Mouse (Mus musculus) MEL (cell line): Measurements from ENCODE around the gene Gm34653. TPM values are rescaled to one million over a fixed set of nuclear protein-coding genes. Genes with fewer than 3 reads are reported as not detected.

Source experiments
- DNase-seq: peaks from one replicate; pipeline ENCODE4 v3.0.0; 2011; ENCODE audit warnings: low read depth, low spot score
- H3K27ac ChIP-seq: 2 replicates; pipeline ENCODE4 v1.5.1; 2012; ENCODE audit warnings: low read depth, mild to moderate bottlenecking, control low read depth, low read length, moderate library complexity; ENCODE audit not compliant: control insufficient read depth
- H3K27me3 ChIP-seq, 2 experiments: fragments of 150-350 bp in 1 of 2; sonication (generic) in 1 of 2; 2 replicates each; pipeline ENCODE4 v1.6.1; 2012; ENCODE audit warnings: low read length in 2 of 2, mild to moderate bottlenecking in 2 of 2, improper control_type of control experiment in 1 of 2, moderate library complexity in 1 of 2; ENCODE audit not compliant: insufficient read depth in 2 of 2, control insufficient read depth in 1 of 2
- H3K36me3 ChIP-seq, 2 experiments: 2 replicates each; pipeline ENCODE4 v1.6.1; 2012 to 2014; ENCODE audit warnings: low read length in 2 of 2, improper control_type of control experiment in 1 of 2, inconsistent platforms in 1 of 2, mild to moderate bottlenecking in 1 of 2; ENCODE audit not compliant: insufficient read depth in 2 of 2, control insufficient read depth in 1 of 2
- H3K4me1 ChIP-seq, 2 experiments: fragments of 150-350 bp in 1 of 2; sonication (generic) in 1 of 2; 2 replicates each; pipeline ENCODE4 v1.6.1; 2012; ENCODE audit warnings: low read length in 2 of 2, improper control_type of control experiment in 1 of 2, mild to moderate bottlenecking in 1 of 2; ENCODE audit not compliant: insufficient read depth in 2 of 2, control insufficient read depth in 1 of 2
- H3K4me3 ChIP-seq, 2 experiments: fragments of 150-350 bp in 1 of 2; sonication (generic) in 1 of 2; 2 replicates each; pipeline ENCODE4 v1.5.1; 2012; ENCODE audit warnings: low read depth in 2 of 2, low read length in 2 of 2, mild to moderate bottlenecking in 2 of 2, moderate library complexity in 2 of 2, control low read depth in 1 of 2, improper control_type of control experiment in 1 of 2; ENCODE audit not compliant: control insufficient read depth in 1 of 2, insufficient read depth in 1 of 2
- H3K79me2 ChIP-seq: 2 replicates; pipeline ENCODE4 v1.6.1; 2012; ENCODE audit warnings: mild to moderate bottlenecking, low read length, moderate library complexity; ENCODE audit not compliant: control insufficient read depth, poor library complexity, insufficient read depth
- H3K9ac ChIP-seq: 2 replicates; pipeline ENCODE4 v1.6.1; 2012; ENCODE audit warnings: low read depth, mild to moderate bottlenecking, control low read depth, low read length, moderate library complexity; ENCODE audit not compliant: control insufficient read depth, poor library complexity, severe bottlenecking
- H3K9me3 ChIP-seq: fragments of 150-350 bp; sonication (generic); replicated peaks from 2 replicates; pipeline ENCODE4 v1.6.1; 2012; ENCODE audit warnings: mild to moderate bottlenecking, low read length, improper control_type of control experiment, moderate library complexity; ENCODE audit not compliant: insufficient read depth
- CHD1 ChIP-seq: IDR thresholded peaks from 2 replicates; pipeline ENCODE4 v1.6.1; 2012; ENCODE audit warnings: low read depth, mild to moderate bottlenecking, inconsistent platforms, low read length, improper control_type of control experiment
- CHD2 ChIP-seq: IDR thresholded peaks from 2 replicates; pipeline ENCODE4 v1.6.1; 2011; ENCODE audit warnings: low read length, improper control_type of control experiment
- ETS1 ChIP-seq: IDR thresholded peaks from 2 replicates; pipeline ENCODE4 v1.6.1; 2012; ENCODE audit warnings: low read depth, mild to moderate bottlenecking, inconsistent platforms, low read length, improper control_type of control experiment, moderate library complexity
- GABPA ChIP-seq: IDR thresholded peaks from 2 replicates; pipeline ENCODE4 v1.6.1; 2012; ENCODE audit warnings: low read depth, mild to moderate bottlenecking, inconsistent platforms, low read length, improper control_type of control experiment, moderate library complexity
- JUND ChIP-seq: IDR thresholded peaks from 2 replicates; pipeline ENCODE4 v1.6.1; 2011; ENCODE audit warnings: low read depth, mild to moderate bottlenecking, improper control_type of control experiment, low read length
- KAT2A ChIP-seq: conservative IDR thresholded peaks from 2 replicates; pipeline ENCODE4 v1.6.1; 2012; ENCODE audit warnings: low read depth, low read length, improper control_type of control experiment, inconsistent platforms
- MAFK ChIP-seq: IDR thresholded peaks from 2 replicates; pipeline ENCODE4 v1.6.1; 2011; ENCODE audit warnings: low read depth, mild to moderate bottlenecking, low read length, improper control_type of control experiment, borderline replicate concordance
- MXI1 ChIP-seq: IDR thresholded peaks from 2 replicates; pipeline ENCODE4 v1.6.1; 2011; ENCODE audit warnings: mild to moderate bottlenecking, low read depth, low read length, improper control_type of control experiment
- NELFE ChIP-seq: IDR thresholded peaks from 2 replicates; pipeline ENCODE4 v1.6.1; 2011; ENCODE audit warnings: low read depth, low read length, improper control_type of control experiment
- TAL1 ChIP-seq: IDR thresholded peaks from 2 replicates; pipeline ENCODE4 v1.6.1; 2012; ENCODE audit warnings: mild to moderate bottlenecking, inconsistent platforms, low read length, moderate library complexity, mixed read lengths
- USF2 ChIP-seq, 2 experiments: IDR thresholded peaks; 2 replicates each; pipeline ENCODE4 v1.6.1; 2011 to 2012; ENCODE audit warnings: improper control_type of control experiment in 2 of 2, low read length in 2 of 2, borderline replicate concordance in 1 of 2, inconsistent platforms in 1 of 2, low read depth in 1 of 2, mild to moderate bottlenecking in 1 of 2; ENCODE audit not compliant: insufficient read depth in 1 of 2
- ZC3H11A ChIP-seq: IDR thresholded peaks from 2 replicates; pipeline ENCODE4 v1.6.1; 2012; ENCODE audit warnings: low read depth, mild to moderate bottlenecking, inconsistent platforms, low read length, improper control_type of control experiment
- ZKSCAN1 ChIP-seq: IDR thresholded peaks from 2 replicates; pipeline ENCODE4 v1.6.1; 2012; ENCODE audit warnings: low read depth, mild to moderate bottlenecking, inconsistent platforms, low read length, improper control_type of control experiment, moderate library complexity
- polyA plus RNA-seq, 2 experiments: library from polyadenylated mRNA; stranded (reverse) in 1 of 2; unstranded in 1 of 2; fragments of >175 nt in 1 of 2; fragments of >200 nt in 1 of 2; gene quantifications; 2 replicates each; pipeline versions ENCODE4 v1.2.1 to v1.2.4; 2012; ENCODE audit warnings: low replicate concordance in 2 of 2, low read depth in 1 of 2; ENCODE audit not compliant: insufficient read length in 2 of 2, insufficient read depth in 1 of 2, missing spikeins in 1 of 2
- total RNA-seq: library from RNA; depleted of rRNA; stranded (reverse); fragments of 300-350 nt; gene quantifications from 2 replicates; pipeline ENCODE4 v1.2.3, GENCODE M21; 2012; rRNA removed

Gm34653 gene
- total and polyA plus RNA-seq, 3 experiments = 0.08 to 0.10 TPM; not detected in 1

DNA sequence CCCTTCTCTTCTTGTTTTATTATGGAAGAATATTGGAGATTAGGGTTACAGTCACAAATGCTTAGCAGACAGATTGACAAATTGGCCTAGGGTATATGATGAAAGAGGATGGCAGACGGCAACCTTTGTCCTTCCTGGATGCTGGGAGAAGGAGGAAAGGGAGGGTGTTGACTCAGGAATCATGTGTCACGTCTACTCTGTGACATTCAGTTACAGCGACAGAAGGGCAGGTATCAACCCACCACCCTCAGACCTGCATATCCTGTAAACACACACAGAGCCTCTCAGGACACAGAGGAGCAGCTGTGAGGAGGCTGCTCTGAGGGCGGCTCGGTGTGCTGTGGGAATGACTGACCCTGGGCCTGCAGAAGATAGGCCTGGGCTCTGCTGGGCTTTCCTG, 50.4 kb downstream of the Gm34653 start:
- H3K79me2 ChIP-seq = no peaks in the 10 kb centered on the region
- H3K27me3 ChIP-seq = peaks cover 14 to 17% of the 10 kb centered on the region in 2 experiments
- H3K4me3 ChIP-seq = no peak overlapping the region
- H3K9me3 ChIP-seq = no peaks in the 10 kb centered on the region
- H3K36me3 ChIP-seq = no peaks in the 10 kb centered on the region; a peak in 1 of 4 replicates
- H3K27ac ChIP-seq = no peak overlapping the region
- no peak for DNase-seq
- H3K9ac ChIP-seq = no peak overlapping the region
- TF ChIP-seq MXI1 = no peak
- H3K4me1 ChIP-seq = peaks cover 5 to 8% of the 10 kb centered on the region in 2 experiments; a peak in 2 of 4 replicates

- no peak for DNase-seq
- H3K9ac ChIP-seq = no peak overlapping the region
- H3K36me3 ChIP-seq = no peaks in the 10 kb centered on the region; a peak in 1 of 4 replicates
- H3K27me3 ChIP-seq = peaks cover 15 to 24% of the 10 kb centered on the region in 2 experiments
- TF ChIP-seq ETS1 = no peak
- TF ChIP-seq MXI1 = no peak
- TF ChIP-seq JUND = no peak
- no peak for TF ChIP-seq MAFK
- no peak for TF ChIP-seq ZC3H11A
- no peak for TF ChIP-seq ZKSCAN1
- TF ChIP-seq USF2 (IDR thresholded peaks at IDR 0.05; ENCODE audit: borderline replicate concordance in 1 of 2, insufficient read depth in 1 of 2, low read depth in 1 of 2, low read length in 2 of 2) = no peak
- no peak for TF ChIP-seq CHD2
- TF ChIP-seq KAT2A = no peak
- TF ChIP-seq GABPA = no peak
- TF ChIP-seq TAL1 = no peak
- TF ChIP-seq NELFE = no peak
- TF ChIP-seq CHD1 = no peak
- no peak overlapping the region for H3K4me3 ChIP-seq
- H3K27ac ChIP-seq = no peak overlapping the region
- peaks cover 3 to 8% of the 10 kb centered on the region in 2 experiments; a peak in 2 of 4 replicates for H3K4me1 ChIP-seq
- no peaks in the 10 kb centered on the region for H3K79me2 ChIP-seq
- no peaks in the 10 kb centered on the region for H3K9me3 ChIP-seq
These were observed 51.4 kb downstream of the Gm34653 start for GRCm38 (mm10) chr2:34884186-34884585.

Other genes starting within 250 kb of the Gm34653 start
- 62.4 and 65.0 TPM in 2 replicates for gene Gapvd1, start 77.8 kb upstream of the Gm34653 start, total RNA-seq
- gene Gapvd1, start 77.8 kb upstream of the Gm34653 start, polyA plus RNA-seq = 100 to 1,000 TPM in 1 of 2 experiments, 10 to 100 TPM in 1; 96.7 to 174 TPM
- 914 and 1,250 TPM in 2 replicates for gene Hspa5, start 61.0 kb upstream of the Gm34653 start, total RNA-seq
- 100 to 1,000 TPM; 147 to 649 TPM for gene Hspa5, start 61.0 kb upstream of the Gm34653 start, polyA plus RNA-seq
- gene Rabepk, start 33.1 kb upstream of the Gm34653 start, total RNA-seq = 47.1 and 51.2 TPM in 2 replicates
- 10 to 100 TPM in 1 of 2 experiments, not detected in 1; 85.3 TPM for gene Rabepk, start 33.1 kb upstream of the Gm34653 start, polyA plus RNA-seq
- gene Fbxw2, start 6.7 kb upstream of the Gm34653 start, total RNA-seq = 40.2 and 43.7 TPM in 2 replicates
- gene Fbxw2, start 6.7 kb upstream of the Gm34653 start, polyA plus RNA-seq = 100 to 1,000 TPM in 1 of 2 experiments, 10 to 100 TPM in 1; 49.7 to 101 TPM
- gene Cutal, start 41.4 kb downstream of the Gm34653 start, total RNA-seq = not detected in 2 replicates
- not detected for gene Cutal, start 41.4 kb downstream of the Gm34653 start, polyA plus RNA-seq
- 48.1 and 63.0 TPM in 2 replicates for gene Psmd5, start 42.0 kb downstream of the Gm34653 start, total RNA-seq
- gene Psmd5, start 42.0 kb downstream of the Gm34653 start, polyA plus RNA-seq = 10 to 100 TPM in 1 of 2 experiments, not detected in 1; 70.3 TPM
- 10.2 and 10.9 TPM in 2 replicates for gene Phf19, start 81.0 kb downstream of the Gm34653 start, total RNA-seq
- 10 to 100 TPM in 1 of 2 experiments, not detected in 1; 26.2 TPM for gene Phf19, start 81.0 kb downstream of the Gm34653 start, polyA plus RNA-seq
- 0.04 TPM in 1 of 2 replicates, not detected in the other for gene Traf1, start 128.8 kb downstream of the Gm34653 start, total RNA-seq
- under 1 TPM in 1 of 2 experiments, not detected in 1; 0.03 TPM for gene Traf1, start 128.8 kb downstream of the Gm34653 start, polyA plus RNA-seq
- gene Hc, start 228.4 kb downstream of the Gm34653 start, total RNA-seq = not detected in 2 replicates
- gene Hc, start 228.4 kb downstream of the Gm34653 start, polyA plus RNA-seq = not detected